Mouse (Mus musculus): ENCODE results near the gene Wwc1.

DNA sequence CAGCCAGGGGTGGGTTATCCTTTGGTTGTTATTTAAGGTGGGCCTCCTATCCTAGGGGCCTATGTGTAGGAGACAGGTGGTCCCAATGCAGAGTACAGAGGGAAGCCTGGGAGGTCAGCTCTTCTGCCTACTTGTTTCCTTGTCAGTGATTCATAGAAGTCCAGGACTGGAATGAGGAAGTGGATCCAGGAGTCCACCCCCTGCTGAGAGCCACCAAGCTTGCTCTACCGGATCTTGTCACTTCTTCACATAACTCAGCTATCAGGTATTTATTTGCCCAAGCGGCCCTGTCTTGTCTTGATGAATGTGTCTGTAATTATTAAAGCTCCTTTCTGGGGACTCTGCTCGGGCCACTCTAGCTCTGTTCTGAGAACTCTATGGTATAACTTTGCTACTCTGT, 24.8 kb downstream of the Wwc1 start:
- TF ChIP-seq CTCF (IDR thresholded peaks at IDR 0.05; ENCODE audit: borderline replicate concordance, control insufficient read depth, extremely low read depth, insufficient read depth, low read length, poor library complexity) (no peak), POLR2A (IDR thresholded peaks at IDR 0.05; ENCODE audit: control insufficient read depth, extremely low read depth, insufficient read depth, low read length, poor library complexity) (no peak)
